Mouse (Mus musculus) forebrain, embryonic 11.5 days (tissue): ENCODE data around the gene Trpv5. TPM values are rescaled to one million over a fixed set of nuclear protein-coding genes. Genes with fewer than 3 reads are reported as not detected.

Experiments
- ATAC-seq: fragments of 200-750 bp; cut with Nextera tagmentation; replicated peaks from 2 replicates; pipeline ENCODE4 v1.8.0; 2017; ENCODE audit warnings: moderate TSS enrichment; ENCODE audit not compliant: low FRiP score
- DNase-seq: peaks from one replicate; pipeline ENCODE4 v3.0.0-alpha.2; 2017; ENCODE audit warnings: low spot score
- H3K27ac ChIP-seq: fragments of 300-500 bp; sonication (generic); 2 replicates; pipeline ENCODE4 v1.5.1; 2014; ENCODE audit warnings: low read depth, low read length
- H3K27me3 ChIP-seq: fragments of 300-500 bp; sonication (generic); 2 replicates; pipeline ENCODE4 v1.6.1; 2014; ENCODE audit warnings: mild to moderate bottlenecking, low read length, mixed read lengths; ENCODE audit not compliant: control insufficient read depth, insufficient read depth
- H3K36me3 ChIP-seq: fragments of 300-500 bp; sonication (generic); 2 replicates; pipeline ENCODE4 v1.6.1; 2014; ENCODE audit warnings: mild to moderate bottlenecking, low read length, moderate library complexity, mixed read lengths; ENCODE audit not compliant: control insufficient read depth, insufficient read depth
- H3K4me1 ChIP-seq: fragments of 300-500 bp; sonication (generic); replicated peaks from 2 replicates; pipeline ENCODE4 v1.6.1; 2014; ENCODE audit warnings: low read length, mixed read lengths; ENCODE audit not compliant: control insufficient read depth, insufficient read depth
- H3K4me2 ChIP-seq: fragments of 300-500 bp; sonication (generic); 2 replicates; pipeline ENCODE4 v1.6.1; 2014; ENCODE audit warnings: low read depth, mild to moderate bottlenecking, low read length, moderate library complexity, mixed read lengths; ENCODE audit not compliant: severe bottlenecking
- H3K4me3 ChIP-seq: fragments of 300-500 bp; sonication (generic); 2 replicates; pipeline ENCODE4 v1.5.1; 2014; ENCODE audit warnings: low read depth, low read length
- H3K9ac ChIP-seq: fragments of 300-500 bp; sonication (generic); 2 replicates; pipeline ENCODE4 v1.6.1; 2014; ENCODE audit warnings: low read length
- H3K9me3 ChIP-seq: fragments of 300-500 bp; sonication (generic); 2 replicates; pipeline ENCODE4 v1.6.1; 2016; ENCODE audit warnings: low read length, mixed read lengths; ENCODE audit not compliant: control insufficient read depth
- WGBS: fragments of 180-500 bp; shearing (Covaris S2); extraction: QIAGEN DNeasy Blood & Tissue Kit; methylation state at CpG from one replicate; pipeline ENCODE4 v1.1.7; 2014; 5-methylcytosine and 5-hydroxymethylcytosine counted together
- polyA plus RNA-seq: library from polyadenylated mRNA; unstranded; fragments of >200 nt; fragmentation: Nextera tagmentation; extraction: Ambion mirVana; gene quantifications from 2 replicates; pipeline ENCODE4 v1.2.1, GENCODE M21; 2014

Gene Trpv5
- polyA plus RNA-seq, 1 experiment from 2014 or later: not detected

DNA sequence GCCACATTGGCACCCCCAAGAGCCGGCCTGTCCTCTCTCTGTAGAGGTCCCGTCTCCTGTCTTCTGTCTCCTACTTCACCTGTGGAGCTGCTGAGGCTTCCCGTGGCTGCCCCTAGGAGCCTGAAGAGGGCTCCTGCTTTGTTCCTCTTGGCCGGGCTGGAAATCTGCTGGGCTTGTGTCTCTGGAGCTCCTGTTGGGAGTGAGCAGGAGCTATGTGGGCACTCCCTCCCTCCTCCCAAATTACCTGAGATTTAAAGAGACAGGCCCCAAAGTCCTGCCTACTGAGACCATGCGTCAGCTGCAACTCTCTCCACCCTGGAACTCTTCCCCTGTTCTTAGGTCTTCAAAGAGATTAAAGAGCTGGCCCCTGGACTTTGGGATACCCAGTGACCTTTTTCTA lies 44.4 kb downstream of the Trpv5 start, which contains the start of gene Trpv6:
TSS of gene Trpv6 (minus strand) at position 228 of the 400 bp plus-strand sequence.
- DNase-seq (no peak), ATAC-seq (no peak)
- Histone ChIP-seq H3K27ac (no peak within 1 kb of the TSS), H3K4me2 (no peak within 1 kb of the TSS), H3K4me3 (no peak within 1 kb of the TSS), H3K9ac (no peak within 1 kb of the TSS), H3K4me1 (no peaks in the 10 kb centered on the region), H3K9me3 (no peaks in the 10 kb centered on the region), H3K36me3 (no peaks in the 10 kb centered on the region), H3K27me3 (no peaks in the 10 kb centered on the region)
- WGBS: 14% methylated on average over 5 of the region's 5 CpGs

DNA sequence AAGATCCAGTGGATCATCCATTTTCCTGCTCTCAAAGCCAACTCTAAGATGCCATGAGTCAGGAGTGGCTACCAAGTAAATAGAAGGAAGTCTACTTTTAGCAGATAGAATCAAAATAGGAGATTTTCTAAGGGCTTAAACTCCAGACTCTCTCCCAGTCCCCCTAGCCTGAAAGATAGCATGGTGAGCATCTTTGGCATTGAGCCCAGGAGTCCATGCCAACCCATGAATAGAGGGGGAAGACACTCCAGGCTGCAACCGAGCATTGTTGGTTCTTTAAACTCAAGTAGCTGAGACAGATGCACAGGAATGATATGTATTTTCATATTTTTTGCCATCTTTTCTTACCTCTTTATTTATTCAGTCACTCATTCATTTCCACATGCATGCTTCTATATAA lies 45.4 kb downstream of the Trpv5 start:
- no peaks in the 10 kb centered on the region for H3K36me3 ChIP-seq
- no peaks in the 10 kb centered on the region for H3K9me3 ChIP-seq
- no peak for ATAC-seq
- no peak overlapping the region for H3K9ac ChIP-seq
- no peaks in the 10 kb centered on the region for H3K4me1 ChIP-seq
- DNase-seq: no peak
- 56% methylated on average over 1 of the region's 1 CpGs for WGBS
- no peak overlapping the region for H3K4me2 ChIP-seq
- no peak overlapping the region for H3K27ac ChIP-seq
- no peak overlapping the region for H3K4me3 ChIP-seq
- no peaks in the 10 kb centered on the region for H3K27me3 ChIP-seq

DNA sequence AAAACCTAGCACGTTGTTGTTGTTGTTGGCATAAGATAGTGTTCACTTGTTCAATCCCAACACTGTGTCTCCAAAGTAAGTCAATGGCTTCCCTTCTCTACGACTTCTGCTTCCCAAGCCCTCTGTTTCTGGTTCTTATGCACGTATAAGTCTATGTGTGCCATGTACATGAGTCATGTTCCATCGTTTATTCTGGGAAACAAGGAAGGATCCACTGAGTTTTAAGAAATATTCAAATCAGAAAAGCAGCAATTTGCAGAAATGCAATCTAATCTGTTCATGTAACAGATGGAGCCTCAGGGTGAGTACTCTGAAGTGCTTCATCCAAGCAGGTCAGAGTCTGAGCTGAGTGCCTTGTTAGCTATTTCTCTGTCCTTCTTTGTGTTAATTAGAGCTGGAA lies 49.0 kb downstream of the Trpv5 start:
- H3K36me3 ChIP-seq: no peaks in the 10 kb centered on the region
- no peaks in the 10 kb centered on the region for H3K9me3 ChIP-seq
- no peak overlapping the region for H3K4me3 ChIP-seq
- no peak overlapping the region for H3K9ac ChIP-seq
- H3K27me3 ChIP-seq: no peaks in the 10 kb centered on the region
- WGBS: 81% methylated on average over 4 of the region's 4 CpGs
- ATAC-seq (no peak), DNase-seq (no peak)
- no peaks in the 10 kb centered on the region for H3K4me1 ChIP-seq
- H3K27ac ChIP-seq: no peak overlapping the region
- no peak overlapping the region for H3K4me2 ChIP-seq

DNA sequence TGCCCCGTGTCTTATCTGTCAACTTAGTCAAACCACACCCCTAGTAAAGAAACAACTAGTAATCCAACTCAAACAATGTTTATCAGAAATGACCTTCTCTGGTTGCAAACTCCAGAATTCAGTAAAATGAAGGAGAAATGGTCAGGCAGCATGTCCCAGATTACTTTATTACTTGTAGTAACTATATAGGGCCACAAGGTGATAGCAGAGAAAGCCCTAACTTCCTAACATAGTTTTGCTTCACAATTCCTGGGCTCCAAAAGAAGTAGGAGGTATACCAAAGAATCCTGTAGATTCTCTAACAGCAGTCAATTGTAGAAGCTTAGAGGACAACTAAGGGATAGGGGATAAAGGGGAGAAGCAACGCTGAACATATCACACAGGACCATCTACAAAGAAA lies 49.8 kb downstream of the Trpv5 start:
- Histone ChIP-seq H3K9me3 (no peaks in the 10 kb centered on the region), H3K36me3 (no peaks in the 10 kb centered on the region), H3K27ac (no peak overlapping the region), H3K4me2 (no peak overlapping the region), H3K9ac (no peak overlapping the region), H3K4me3 (no peak overlapping the region), H3K27me3 (no peaks in the 10 kb centered on the region), H3K4me1 (no peaks in the 10 kb centered on the region)
- ATAC-seq (no peak), DNase-seq (no peak)
- WGBS: 76% methylated on average over 2 of the region's 2 CpGs

DNA sequence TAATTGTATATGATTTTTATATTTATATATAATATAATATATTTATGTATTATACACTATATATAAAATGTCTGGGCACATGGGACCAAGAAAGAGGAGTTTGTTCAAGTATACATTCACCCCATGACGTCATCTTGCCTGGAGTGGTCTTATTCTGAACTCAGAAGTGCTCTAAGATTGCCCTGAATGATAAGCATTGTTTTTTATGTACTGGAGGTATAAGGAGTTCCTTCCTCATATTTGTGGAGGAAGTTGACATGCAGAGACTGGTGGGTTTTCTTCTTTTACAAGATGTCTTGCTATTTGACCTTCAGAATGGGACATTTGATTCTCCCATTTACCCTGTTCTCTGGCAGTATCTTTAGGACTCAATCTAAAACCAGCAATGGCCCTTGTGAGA lies 52.4 kb downstream of the Trpv5 start:
- DNase-seq: no peak
- no peak for ATAC-seq
- H3K27ac ChIP-seq: no peak overlapping the region
- 86% methylated on average over 1 of the region's 1 CpGs for WGBS
- H3K36me3 ChIP-seq: no peaks in the 10 kb centered on the region
- H3K9ac ChIP-seq: no peak overlapping the region
- H3K4me1 ChIP-seq: no peaks in the 10 kb centered on the region
- H3K27me3 ChIP-seq: no peaks in the 10 kb centered on the region
- H3K4me3 ChIP-seq: no peak overlapping the region
- H3K9me3 ChIP-seq: no peaks in the 10 kb centered on the region
- H3K4me2 ChIP-seq: no peak overlapping the region

DNA sequence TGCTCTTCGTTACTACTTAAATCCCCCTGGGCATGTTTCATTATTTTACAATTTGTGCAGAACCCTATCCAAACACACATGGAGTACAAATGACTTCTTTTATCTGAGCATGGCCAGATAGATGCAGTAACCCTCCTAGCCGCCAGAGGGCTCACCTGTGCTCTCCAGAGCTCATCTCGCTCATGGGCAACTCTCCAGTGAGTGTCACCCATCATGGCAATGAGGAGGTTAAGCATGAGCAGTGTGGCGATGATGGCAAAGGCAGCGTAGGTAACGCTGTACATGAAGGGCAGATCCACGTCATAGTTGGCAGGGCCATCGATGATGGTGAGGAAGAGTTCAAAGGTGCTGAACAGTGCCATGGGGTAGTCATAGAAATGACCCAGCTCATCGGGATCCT lies 57.9 kb downstream of the Trpv5 start:
- Histone ChIP-seq H3K9me3 (no peaks in the 10 kb centered on the region), H3K27ac (no peak overlapping the region), H3K36me3 (no peaks in the 10 kb centered on the region; the same call in 1 of the 2 replicates), H3K4me3 (no peak overlapping the region), H3K9ac (no peak overlapping the region), H3K4me1 (no peaks in the 10 kb centered on the region), H3K27me3 (no peaks in the 10 kb centered on the region), H3K4me2 (no peak overlapping the region)
- DNase-seq (no peak), ATAC-seq (peak; percentile 28; the same call in 1 of the 2 replicates)
- WGBS: 70% methylated on average over 9 of the region's 9 CpGs

DNA sequence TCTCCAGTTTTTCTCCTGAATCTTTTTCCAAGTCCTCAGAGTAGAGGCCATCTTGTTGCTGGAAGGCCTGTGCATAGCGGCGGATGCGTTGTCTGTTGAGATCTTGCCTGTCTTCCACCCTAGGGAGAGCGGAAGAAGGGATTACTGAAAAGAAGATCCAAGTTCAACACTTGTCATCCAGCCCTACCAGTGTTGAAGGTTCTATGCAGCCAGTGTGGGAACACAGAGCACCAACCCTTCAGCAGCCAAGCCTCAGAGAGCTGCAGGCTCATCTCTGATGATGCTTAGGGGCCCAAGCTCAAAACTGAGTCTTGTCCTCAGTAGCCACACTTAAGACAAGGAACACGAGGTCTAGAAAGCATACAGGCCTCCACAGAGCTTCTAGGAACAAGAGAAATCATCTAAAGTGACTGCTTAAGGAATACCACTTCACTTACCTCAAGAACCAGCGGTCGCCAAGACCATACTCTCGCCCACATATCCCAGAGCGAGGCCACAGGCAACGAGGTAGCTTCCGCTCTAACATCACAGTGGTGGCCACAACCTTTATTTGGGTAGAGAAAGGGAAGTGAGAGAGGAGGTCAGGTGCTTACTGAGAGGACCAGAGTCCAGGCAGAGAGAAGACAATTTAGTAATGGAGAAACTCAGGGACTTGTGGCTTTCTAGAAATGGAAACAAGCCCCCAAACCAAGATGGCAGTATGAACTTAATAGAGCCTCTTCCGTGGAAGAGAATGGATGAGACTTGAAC lies 59.2 kb downstream of the Trpv5 start:
- DNase-seq (no peak), ATAC-seq (no peak)
- WGBS: 89% methylated on average over 12 of the region's 12 CpGs
- Histone ChIP-seq H3K36me3 (no peaks in the 10 kb centered on the region; the same call in 1 of the 2 replicates), H3K27me3 (no peaks in the 10 kb centered on the region), H3K4me1 (no peaks in the 10 kb centered on the region), H3K9me3 (no peaks in the 10 kb centered on the region), H3K9ac (no peak overlapping the region), H3K27ac (no peak overlapping the region), H3K4me2 (no peak overlapping the region), H3K4me3 (no peak overlapping the region)

DNA sequence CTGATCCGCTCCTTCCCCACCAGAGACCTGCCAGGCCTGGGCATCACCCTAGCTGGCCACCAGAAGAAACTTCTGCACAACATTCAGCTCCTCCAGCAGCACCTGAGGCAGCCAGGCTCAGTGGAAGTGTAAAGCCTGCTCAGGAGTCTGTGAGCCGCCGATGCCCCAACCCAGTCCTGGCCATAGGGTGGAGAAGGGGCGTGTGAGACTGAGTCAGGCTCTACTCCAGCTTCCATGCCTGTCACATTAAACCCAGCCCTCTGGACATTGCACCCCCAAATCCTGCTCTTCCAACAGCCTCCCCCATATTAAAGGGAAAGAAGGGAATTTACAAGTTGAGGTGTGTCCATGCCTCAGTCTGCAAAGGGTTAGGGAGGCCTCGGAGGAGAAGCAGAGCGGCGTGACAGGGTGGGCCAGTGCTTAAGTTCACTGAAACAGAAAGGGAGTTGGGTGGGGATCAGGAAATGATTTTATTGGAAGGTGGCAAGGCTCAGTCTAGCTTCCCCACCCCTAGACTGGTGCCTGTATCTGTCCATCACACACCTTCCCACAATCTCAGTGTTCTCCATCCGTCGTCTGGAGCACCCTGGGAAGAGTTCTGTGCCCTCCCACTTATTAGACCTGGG lies 60.3 kb downstream of the Trpv5 start:
- Histone ChIP-seq H3K4me3 (no peak overlapping the region), H3K9ac (no peak overlapping the region), H3K27me3 (no peaks in the 10 kb centered on the region), H3K36me3 (no peaks in the 10 kb centered on the region; the same call in 1 of the 2 replicates), H3K9me3 (no peaks in the 10 kb centered on the region), H3K27ac (no peak overlapping the region), H3K4me2 (no peak overlapping the region), H3K4me1 (no peaks in the 10 kb centered on the region)
- ATAC-seq (no peak), DNase-seq (no peak)
- WGBS: 92% methylated on average over 9 of the region's 9 CpGs

DNA sequence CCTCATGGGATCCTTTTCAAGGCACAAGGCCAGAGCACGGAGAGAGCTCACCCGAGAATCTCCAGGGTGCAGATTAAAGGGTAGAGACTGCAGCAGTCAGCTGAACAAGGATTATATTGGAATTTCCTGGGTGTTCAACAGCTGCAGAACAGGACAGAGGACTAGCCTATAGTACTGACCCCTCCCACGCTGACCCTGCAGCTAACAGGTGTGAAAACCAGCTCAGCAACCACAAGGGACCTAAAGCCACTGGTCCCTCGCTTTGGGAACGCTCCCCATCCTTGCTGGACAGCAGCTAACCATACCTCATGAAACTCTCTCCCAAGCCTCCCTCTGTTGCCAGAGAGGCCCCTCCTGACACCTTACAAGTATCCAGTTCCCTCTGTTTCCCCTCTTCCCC lies 72.9 kb downstream of the Trpv5 start:
- 55% methylated on average over 5 of the region's 5 CpGs for WGBS
- ATAC-seq: no peak

More for the DNA sequence above, 72.9 kb downstream of the Trpv5 start:
- Histone ChIP-seq H3K4me2 (no peak overlapping the region), H3K9ac (no peak overlapping the region), H3K4me1 (peaks cover 2% of the 10 kb centered on the region; the same call in 1 of the 2 replicates), H3K36me3 (no peaks in the 10 kb centered on the region), H3K27ac (no peak overlapping the region), H3K4me3 (no peak overlapping the region), H3K9me3 (no peaks in the 10 kb centered on the region), H3K27me3 (no peaks in the 10 kb centered on the region)
- DNase-seq: no peak
